Mouse (Mus musculus) ZHBTc4 (cell line): ENCODE data around the gene Kcnmb2.

ENCODE experiments used
- DNase-seq: peaks from one replicate; pipeline ENCODE4 v3.0.0-alpha.2; 2011; ENCODE audit warnings: low read depth, low spot score

Kcnmb2 gene

DNA sequence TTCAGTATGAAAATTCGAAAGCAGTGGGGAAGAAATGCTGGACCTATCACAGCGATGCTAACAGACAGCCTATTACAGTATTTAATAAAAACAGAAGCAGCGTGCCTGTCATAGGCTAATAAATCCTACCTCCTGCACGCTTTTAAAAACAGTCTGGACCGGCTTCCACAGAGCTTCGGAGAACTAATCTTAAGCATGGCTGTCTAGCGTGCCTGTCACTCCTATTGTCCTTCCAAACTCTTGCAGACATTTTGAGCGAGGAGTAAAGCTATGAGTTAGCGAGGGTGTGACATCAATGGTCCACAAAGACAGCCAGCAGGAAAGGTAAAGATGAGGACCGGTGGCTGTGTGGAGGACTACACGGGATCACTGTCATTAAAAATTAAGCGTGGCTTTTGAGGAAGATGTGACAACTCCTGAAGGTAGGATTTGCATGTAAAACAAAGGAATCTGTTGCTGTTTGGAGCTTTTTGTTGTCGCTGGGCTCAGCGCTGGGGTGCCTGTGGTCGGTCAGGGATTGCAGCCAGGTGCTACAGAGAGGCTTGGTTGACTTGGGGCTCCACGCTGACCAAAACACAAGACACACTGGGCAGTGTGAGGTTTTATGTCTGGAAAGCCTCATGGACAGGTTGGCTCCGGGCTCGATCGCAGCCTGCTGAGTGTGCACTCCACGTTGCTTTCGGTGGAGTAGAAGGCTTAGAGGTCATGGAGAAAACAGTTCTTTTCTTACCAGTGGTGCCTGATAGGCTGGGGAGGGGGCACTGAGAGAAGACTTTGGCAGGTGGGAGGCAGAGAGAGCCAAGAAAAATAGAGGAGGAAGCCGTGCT, at the start of gene Kcnmb2:
Kcnmb2 (plus strand) TSS at position 4 of the 827 bp plus-strand sequence.
- DNase-seq: peak; percentile 42

DNA sequence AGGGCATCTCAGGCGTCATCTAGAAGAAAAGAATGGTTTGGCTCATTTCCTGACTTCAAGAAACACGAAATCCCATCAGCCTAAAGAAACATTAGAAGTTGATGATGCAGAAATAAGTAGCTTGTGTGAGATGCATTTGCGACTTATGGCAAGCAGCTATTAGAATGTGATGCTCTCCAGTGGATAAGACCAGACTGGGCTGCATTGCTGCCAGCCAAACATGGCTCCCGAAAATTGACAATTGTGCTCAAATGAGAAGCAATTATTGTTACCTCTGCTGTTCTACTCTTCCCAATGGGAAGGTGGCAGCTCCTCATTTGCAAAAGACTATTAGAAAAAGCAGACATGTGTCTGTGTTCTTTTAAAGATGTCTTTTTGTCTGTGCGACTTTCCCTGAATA, 38.8 kb upstream of the Kcnmb2 start:
- DNase-seq: no peak

DNA sequence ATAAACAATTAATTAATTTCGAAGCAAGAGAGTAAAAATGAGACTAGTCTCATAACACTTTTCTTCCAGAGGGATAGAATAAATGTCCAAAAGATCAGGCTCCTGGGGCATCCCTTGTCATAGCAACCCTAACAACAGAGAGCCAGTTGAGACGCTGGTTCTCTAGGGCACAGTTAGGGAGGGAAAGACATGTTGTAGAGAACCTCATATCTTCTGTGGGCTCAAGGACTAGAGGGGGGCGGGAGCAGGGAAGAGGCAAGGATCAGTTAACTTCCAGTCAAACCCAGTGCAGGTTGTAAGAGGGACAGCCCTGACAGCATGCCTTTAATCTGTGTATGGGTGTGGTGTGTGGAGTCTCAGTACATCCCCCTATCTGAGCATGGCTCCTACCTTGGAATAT, 38.2 kb upstream of the Kcnmb2 start:
- DNase-seq: no peak

DNA sequence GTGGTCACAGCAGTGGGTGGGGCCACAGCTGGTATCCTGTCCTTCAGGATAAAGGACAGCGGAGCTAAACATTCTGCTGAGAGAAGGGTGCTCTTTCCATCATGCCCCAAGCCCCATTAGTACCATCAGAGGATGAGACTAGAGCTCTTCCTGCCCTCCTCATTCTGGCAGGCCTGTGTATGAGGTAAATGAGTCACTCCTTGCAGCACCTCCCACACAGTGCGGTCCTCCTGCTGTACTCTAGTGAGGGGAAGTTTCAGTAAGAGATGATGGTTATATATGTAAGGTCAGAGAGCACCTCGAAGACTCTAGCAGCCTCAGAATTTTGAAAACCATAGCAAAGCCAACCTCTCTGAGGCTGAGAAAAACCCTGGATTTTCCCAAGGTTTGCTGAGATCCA, 30.8 kb upstream of the Kcnmb2 start:
- no peak for DNase-seq

DNA sequence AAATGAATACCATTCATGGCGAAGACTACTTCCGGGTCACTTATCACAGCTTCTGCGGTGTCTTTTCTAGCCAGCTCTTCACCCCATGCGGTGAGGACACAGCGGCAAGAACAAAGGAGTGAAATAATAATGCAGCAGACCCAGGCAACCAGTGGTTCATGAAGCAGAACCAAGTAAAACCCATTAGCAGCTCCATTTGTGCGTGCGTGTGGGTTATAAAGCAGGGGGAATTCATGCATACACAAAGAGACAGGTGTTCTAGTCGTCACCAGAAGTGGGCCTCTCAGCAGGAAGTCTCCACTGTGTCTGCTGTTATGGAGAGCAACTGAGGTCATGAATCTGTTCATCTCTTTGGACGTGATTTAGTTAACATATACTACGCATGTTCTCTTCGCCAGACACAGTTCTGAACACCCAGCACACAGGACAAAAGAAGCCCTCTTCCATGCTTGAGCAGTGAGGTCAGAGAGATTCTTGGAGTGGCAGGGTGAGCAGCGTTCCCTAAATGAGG, 19.6 kb upstream of the Kcnmb2 start:
- DNase-seq: peak; percentile 10

DNA sequence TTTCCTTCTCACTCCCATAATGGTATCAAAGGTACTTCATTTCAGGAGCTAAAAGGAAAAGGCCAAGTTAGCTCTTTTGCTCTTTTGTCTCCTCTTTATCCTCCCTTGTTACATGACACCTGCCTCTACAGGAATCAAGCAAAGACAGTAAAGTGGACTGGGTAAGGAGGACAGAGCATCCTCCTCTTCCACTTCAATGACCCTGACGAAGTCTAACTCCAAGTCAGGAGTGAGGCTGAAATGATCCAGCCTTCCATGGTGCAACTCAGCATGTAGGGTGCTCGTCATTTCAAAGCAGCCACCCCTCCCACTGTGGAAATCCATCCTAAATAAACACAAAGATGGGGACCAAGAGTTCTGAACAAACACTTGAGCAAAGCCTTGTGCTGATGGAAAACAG, 9.7 kb upstream of the Kcnmb2 start:
- DNase-seq: no peak

DNA sequence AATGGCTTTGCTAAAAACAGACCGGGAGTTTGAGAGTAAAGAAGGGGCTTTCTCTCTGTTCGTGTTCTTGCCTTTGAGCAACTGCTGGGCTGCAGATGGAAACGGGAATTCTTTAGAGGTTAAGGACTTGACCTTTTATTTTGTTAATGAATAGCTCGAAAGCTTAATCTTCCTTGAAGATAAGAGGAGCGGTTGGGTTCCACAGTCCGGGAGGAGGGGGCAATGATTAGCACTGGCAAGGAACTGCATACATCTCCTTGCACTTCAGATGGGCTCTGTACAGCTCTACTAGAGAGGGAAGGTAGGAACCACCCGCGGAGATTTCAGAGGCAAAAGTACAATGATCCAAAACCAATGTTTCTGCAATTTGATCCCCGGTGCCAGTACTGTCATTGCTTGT, 1.2 kb downstream of the Kcnmb2 start:
- peak; percentile 50 for DNase-seq

DNA sequence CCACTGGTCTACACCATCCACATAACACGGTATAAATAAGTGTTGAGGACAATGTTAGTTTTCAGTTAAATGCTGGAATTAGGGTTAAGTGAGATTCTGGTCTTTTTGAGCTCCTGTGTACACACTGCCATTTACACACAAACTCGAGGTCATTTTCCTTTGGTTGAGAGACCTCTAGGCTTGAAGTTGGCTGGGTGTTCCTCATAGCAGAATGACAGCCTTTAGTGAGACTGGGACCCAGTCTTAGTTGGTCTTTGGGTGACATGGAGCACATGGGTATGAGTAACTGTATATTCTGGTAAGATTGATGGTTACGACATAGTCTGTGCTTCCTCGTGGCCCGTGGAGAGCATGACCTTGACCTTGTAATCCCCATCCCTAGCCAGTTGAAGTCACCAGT, 1.8 kb downstream of the Kcnmb2 start:
- DNase-seq: no peak

DNA sequence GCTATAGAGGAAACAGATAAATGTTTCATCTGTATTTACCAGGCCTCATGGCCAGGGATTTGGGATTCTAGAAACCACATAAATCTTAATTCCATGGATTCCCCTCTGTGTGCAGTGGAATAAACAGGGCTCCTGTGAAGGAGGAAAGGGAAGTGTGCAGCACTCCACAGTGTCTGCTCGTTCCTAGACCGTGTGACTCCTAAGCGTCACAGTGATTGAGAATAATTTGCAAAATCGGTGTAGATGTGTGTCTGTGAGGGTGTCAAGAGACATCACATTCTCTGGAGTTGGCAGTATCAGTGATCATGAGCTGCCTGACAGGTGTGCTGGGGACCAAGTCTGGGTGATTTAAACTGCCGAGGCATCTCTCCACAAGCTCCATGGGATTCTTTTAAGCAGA, 8.9 kb downstream of the Kcnmb2 start:
- no peak for DNase-seq

DNA sequence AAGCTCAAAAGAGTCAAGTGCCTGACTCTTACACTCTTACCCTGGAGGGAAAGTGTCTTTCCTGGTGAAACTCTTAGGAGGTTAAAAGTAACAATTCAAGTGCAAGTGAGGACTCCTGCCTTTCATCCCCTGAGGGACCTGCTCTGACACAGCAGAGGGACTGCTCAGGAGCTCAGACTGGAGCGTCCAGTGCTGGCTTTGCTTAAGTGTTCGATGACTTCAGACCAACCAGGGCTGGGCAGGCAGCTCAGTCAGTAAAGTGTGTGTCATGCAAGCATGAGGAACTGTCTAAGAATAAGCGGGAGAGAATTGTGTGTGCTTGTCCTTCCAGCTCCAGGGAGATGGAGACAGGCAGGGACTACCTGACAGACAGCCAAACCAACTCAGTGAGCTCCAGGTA, 9.4 kb downstream of the Kcnmb2 start:
- no peak for DNase-seq

DNA sequence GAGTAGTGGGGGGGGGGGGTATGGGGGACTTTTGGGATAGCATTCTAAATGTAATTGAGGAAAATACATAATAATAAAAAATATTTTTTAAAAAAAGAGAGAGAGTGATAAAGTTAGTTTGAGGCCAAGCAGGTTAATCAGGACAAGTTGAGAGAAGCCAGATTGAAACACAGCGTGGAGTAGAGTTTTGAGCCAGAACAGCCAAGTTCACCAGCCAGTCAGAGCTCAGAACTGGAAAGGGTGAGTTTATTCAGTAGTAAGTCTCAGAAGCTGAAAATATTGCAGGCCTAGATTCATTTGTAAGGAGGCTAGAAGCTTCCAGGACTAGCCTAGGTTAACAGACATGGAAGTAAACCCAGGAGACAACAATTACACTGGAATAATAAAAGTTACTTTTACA, 26.2 kb downstream of the Kcnmb2 start:
- no peak for DNase-seq

DNA sequence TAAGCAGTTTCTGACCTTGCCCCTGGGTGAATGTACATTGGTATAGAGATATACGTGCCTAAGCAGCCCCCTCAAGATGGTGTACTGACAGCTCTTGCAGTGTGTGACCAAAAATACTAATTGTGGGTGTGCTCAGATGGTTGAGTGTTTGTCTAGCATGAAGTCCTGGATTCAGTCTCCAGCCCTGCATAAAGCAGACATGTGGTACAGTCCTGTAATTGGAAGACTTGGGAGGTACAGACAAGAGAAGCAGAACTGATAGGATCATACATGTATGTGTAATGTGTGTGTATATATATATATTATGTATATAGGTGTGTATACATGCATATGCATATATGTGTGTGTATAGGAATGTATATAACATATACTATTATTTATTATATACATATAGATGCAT, 32.4 kb downstream of the Kcnmb2 start:
- no peak for DNase-seq

DNA sequence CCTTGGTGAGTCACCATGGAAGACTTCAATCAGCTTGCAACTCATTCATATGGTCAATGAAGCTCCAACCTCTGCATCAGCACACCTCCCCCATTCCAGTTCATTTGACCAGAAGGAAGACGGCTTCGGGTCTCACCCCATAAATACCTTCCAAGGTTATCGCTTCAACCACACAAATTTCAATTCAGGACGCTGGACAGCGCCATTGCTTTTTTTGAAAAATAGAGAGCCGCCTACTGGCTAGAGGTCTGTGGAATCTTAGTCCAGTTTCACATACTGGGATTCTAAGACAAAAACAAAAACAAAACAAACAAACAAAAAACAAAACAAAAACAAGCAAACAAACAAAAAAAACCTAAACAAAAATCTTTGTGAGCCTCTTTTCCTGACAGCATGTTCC, 39.2 kb downstream of the Kcnmb2 start:
- peak; percentile 48 for DNase-seq

DNA sequence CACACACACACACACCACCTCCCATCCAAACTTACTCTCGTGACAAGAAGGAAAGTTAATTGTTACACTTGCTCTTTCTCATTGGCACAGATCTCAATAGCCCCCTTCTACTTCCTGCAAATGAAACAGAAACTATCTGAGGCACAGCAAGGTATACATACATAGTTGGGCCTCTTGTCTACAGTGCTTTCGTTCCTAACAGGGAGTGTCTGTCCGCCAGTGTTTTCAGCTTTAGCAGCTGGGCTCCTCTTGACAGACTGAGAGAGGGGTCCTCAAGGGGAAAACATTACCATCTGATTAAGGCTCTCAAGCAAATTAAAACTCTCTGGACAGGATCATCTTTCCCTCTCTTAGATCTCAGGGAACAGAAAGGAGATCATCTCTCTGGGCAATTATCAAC, 51.9 kb downstream of the Kcnmb2 start:
- DNase-seq: no peak

DNA sequence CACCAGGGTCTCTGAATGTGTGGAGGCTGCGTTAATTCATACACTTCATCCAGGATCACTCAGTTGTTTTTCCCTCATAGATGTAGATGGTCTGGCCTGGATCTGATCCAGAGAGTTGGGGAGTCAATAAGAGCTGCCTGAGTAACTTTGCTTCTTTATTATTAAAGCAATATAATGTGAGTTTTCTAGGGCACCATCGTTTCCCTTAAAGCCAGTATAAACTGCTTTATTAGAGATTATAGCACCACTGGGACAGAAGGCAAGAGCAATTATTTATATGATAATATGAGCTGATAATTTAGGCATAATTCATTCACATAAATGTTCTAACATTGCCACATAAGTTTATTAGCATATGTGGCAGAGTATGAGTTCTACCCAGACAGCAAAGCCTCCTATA, 52.7 kb downstream of the Kcnmb2 start:
- no peak for DNase-seq

DNA sequence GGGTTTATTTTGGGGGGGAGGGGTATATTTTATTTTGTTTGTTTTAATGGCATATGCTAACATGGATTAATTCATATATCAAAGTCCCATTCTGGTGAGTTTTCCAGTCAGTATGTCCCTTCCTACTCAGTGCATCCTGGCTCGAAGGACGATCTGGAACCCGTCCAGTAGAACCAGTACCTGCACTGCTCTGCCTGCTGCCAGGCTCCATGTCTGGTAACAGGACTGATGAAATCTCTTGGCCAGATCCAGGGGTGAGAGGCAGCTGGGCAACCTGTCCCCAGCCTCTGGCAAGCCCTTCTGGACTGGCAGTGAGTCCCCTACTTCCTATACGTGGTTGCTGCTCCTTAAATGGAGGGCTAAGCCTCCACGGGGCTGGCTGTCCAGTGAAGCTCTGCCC, 57.5 kb downstream of the Kcnmb2 start:
- no peak for DNase-seq

DNA sequence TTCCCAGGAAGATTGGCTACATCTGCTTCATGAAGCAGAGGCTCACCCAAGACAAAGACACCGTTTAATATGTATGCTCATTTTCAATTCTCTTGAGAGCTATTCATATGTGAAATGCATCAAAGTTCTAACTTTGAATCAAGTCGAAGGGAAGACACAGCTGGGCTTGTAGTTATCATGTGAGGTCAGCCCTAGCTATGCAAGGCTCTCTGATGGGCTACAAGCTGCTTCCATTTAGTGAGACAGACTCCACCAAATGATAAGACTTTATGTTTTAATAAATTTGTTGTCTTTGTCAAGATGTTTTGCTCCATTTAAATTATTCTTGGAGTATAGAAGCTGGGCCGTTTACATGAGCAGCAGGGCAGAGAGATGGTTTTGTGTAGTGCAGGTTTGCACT, 58.9 kb downstream of the Kcnmb2 start:
- DNase-seq: no peak

DNA sequence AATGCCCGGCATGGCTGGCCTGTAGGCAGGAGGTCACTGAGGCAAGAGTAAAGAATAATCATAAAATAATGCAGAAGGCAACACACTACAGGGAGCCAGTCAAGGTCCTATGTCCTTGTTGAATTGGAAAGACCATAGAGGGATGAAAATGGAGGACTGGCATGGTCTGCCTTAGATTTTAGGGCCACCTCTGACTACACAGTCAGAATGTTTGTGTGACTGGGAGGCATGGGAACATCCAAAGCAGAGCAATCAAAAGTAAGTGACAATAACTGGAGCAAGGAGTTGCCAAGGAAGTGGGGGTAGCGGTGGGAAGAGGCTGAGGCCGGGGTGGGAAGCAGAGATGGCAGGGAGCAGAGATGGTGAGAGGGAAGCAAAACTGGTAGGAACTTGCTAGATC, 60.8 kb downstream of the Kcnmb2 start:
- no peak for DNase-seq

DNA sequence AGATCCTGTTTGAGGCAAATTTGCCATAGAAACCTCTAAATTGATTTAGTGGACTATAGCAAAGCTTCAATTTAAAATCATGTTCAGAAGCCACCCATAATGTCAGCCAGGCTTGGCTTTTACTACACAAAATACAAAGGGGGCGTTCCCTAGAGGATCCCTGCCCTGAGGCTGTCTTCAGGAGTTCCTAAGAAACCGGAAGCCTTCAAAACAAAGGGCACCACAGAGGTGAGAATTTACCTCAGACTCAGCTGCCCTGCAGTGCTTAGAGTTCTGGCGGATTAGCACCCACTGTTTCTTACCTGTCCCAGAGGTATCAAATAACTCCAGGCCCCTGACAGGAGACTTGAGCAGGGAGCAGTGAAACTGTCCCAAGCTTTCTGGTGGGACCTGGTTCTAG, 77.4 kb downstream of the Kcnmb2 start:
- peak; percentile 78 for DNase-seq

DNA sequence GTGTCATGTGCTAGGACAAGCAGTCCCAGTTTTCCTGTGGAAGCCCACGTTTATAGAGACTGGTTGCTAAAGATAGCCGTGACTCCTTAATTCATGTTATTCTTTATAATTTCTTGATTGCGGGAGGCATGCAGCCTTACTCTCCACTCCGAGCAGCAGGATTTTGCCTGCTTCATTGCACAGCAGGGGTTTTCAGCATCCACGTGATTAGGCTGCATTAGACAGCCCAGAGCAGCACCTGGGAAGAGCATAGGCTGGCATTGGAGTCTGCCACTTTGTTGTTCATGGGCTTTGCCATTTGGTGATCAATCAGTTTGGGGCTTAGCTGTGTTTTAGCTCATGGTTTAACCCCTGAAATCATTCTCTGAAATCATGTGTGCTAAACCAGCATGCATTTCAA, 80.1 kb downstream of the Kcnmb2 start:
- no peak for DNase-seq

DNA sequence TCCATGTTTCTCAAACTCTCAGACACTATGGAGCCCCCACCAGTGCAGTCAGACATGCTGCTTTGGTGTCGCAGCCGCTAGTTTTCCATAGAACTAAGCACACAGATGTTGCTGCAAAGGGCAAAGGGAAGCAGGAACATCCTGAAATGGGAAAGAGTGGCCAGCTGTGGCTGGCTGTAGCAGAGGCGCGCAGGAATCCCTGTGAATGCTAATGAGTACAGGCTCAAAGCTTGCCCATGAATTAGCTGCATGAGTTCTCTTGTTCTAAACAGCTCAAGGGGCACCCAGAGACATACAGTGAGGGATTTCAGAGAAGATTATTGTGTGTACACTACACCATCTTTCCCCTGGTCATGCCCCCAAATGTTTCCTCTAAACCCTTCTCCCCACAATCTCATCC, 82.8 kb downstream of the Kcnmb2 start:
- no peak for DNase-seq

DNA sequence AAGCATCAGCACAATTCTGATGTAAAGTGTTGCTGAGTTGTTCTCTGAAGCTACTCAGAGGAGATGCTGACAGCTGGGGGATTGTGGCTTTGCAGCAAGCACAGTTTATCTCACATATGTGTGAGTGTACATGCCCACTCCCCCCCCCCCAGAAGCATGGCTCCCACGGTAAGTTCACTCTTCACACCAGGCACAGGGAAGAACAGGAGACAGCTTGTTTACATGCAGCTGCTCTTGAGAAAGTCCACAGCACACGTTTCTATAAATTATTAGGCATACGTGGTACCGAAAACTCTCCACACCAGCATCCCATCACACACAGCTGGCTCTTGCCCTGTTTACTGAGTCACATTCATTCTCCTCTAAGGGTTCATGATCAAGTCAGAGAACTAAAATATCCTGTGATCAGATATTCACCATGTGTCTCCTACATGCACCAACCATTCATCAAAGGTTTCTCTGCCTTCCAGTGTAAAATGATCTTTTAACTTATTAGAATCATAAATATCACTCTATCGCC, 89.3 kb downstream of the Kcnmb2 start:
- no peak for DNase-seq

DNA sequence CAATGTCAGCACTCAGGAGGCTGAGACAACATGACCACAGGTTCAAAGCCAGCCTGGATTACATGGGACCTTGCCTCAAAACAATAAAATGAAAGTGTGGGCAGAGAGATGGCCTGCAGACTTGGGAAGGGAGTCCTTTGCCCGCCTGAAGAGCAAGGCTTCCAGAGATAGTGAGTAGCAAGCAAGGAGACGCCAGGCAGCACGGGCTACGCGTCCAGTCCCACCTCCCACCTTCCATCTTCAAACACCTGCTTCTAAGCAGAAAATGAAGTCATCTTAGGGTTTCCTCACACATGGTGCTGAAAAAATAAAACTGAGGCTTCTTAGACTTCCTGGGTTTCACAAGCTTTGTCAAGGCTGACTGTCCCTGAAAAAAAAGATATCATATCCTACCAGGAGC, 109.3 kb downstream of the Kcnmb2 start:
- no peak for DNase-seq
